Mouse (Mus musculus): ENCODE data around the gene Gm21962. TPM values are rescaled to one million over a fixed set of nuclear protein-coding genes. Genes with fewer than 3 reads are reported as not detected.
"Not testable (repeated sequence)": the region's sequence is repeated elsewhere in the genome, so short reads cannot be mapped to it uniquely, and the experiment has no call there.

The Gm21962 gene
- not detected in 2 replicates for polyA plus RNA-seq (2011; ENCODE audit: insufficient read length, low read depth, missing spikeins)

DNA sequence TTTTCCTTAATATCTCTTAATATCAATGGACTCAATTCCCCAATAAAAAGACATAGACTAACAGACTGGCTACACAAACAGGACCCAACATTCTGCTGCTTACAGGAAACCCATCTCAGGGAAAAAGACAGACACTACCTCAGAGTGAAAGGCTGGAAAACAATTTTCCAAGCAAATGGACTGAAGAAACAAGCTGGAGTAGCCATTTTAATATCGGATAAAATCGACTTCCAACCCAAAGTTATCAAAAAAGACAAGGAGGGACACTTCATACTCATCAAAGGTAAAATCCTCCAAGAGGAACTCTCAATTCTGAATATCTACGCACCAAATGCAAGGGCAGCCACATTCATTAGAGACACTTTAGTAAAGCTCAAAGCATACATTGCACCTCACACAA is at the start of gene Gm21962:
TSS of gene Gm21962 (plus strand) at position 301 of the 400 bp plus-strand sequence.
- H3K27ac ChIP-seq (ENCODE audit: insufficient read depth, low read length); H3K4me3 ChIP-seq (ENCODE audit: insufficient read depth, low read length); H3K4me1 ChIP-seq (ENCODE audit: control insufficient read depth, insufficient read depth, low read length): not testable (repeated sequence)

- H3K27ac ChIP-seq (ENCODE audit: insufficient read depth, low read length), result no peak overlapping the region
- no peak overlapping the region for H3K4me3 ChIP-seq (ENCODE audit: insufficient read depth, low read length)
- TF ChIP-seq CTCF (IDR thresholded peaks at IDR 0.05; ENCODE audit: borderline replicate concordance, insufficient read depth, low read length), result no peak
- TF ChIP-seq POLR2A (IDR thresholded peaks at IDR 0.05; ENCODE audit: low read depth, low read length), result no peak
- H3K4me1 ChIP-seq (ENCODE audit: control insufficient read depth, insufficient read depth, low read length), result no peaks in the 10 kb centered on the region; the same call in 1 of the 2 replicates
Measured at GRCm38 (mm10) chr3:137622091-137622490, 49.2 kb upstream of the Gm21962 start.

GRCm38 (mm10) chr3:137622895-137623580 is 48.3 kb upstream of the Gm21962 start:
- Histone ChIP-seq H3K4me1 (ENCODE audit: control insufficient read depth, insufficient read depth, low read length) (no peaks in the 10 kb centered on the region), H3K4me3 (ENCODE audit: insufficient read depth, low read length) (peak overlapping the region; percentile 72), H3K27ac (ENCODE audit: insufficient read depth, low read length) (no peak overlapping the region)
- no peak for TF ChIP-seq CTCF (IDR thresholded peaks at IDR 0.05; ENCODE audit: borderline replicate concordance, insufficient read depth, low read length)

GRCm38 (mm10) chr3:137623581-137624362 is 47.6 kb upstream of the Gm21962 start:
- peak overlapping the region; percentile 38 for H3K27ac ChIP-seq (ENCODE audit: insufficient read depth, low read length)
- no peaks in the 10 kb centered on the region for H3K4me1 ChIP-seq (ENCODE audit: control insufficient read depth, insufficient read depth, low read length)
- TF ChIP-seq POLR2A (IDR thresholded peaks at IDR 0.05; ENCODE audit: low read depth, low read length) (peak; percentile 79), CTCF (IDR thresholded peaks at IDR 0.05; ENCODE audit: borderline replicate concordance, insufficient read depth, low read length) (no peak)
- peak overlapping the region; percentile 72 for H3K4me3 ChIP-seq (ENCODE audit: insufficient read depth, low read length)

GRCm38 (mm10) chr3:137625054-137625453 is 46.3 kb upstream of the Gm21962 start:
- Histone ChIP-seq H3K27ac (ENCODE audit: insufficient read depth, low read length) (no peak overlapping the region), H3K4me3 (ENCODE audit: insufficient read depth, low read length) (peak overlapping the region; percentile 21; the same call in 1 of the 2 replicates), H3K4me1 (ENCODE audit: control insufficient read depth, insufficient read depth, low read length) (no peaks in the 10 kb centered on the region)
- TF ChIP-seq CTCF (IDR thresholded peaks at IDR 0.05; ENCODE audit: borderline replicate concordance, insufficient read depth, low read length) (no peak), POLR2A (IDR thresholded peaks at IDR 0.05; ENCODE audit: low read depth, low read length) (no peak)

DNA sequence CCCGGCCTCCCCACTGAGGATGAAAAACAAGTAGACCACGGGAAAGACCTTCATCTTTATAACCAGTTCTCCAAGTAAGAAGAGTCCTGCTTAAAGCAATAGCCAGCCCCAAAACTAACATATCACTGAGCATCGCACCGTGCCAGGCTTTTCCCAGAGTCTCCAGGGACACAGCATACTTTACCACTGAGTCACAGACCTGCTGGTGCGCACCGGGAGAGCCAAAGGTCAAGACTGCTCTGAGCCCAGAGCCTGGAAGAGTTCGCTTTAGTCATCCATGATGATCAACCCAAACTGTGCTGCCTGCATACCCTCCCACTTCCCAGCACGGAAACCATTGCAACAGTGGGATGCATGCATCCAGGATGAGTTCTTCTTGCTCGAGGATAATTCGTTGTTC is 37.6 kb upstream of the Gm21962 start:
- H3K27ac ChIP-seq (ENCODE audit: insufficient read depth, low read length), result no peak overlapping the region; the same call in 1 of the 2 replicates
- no peak overlapping the region for H3K4me3 ChIP-seq (ENCODE audit: insufficient read depth, low read length)
- H3K4me1 ChIP-seq (ENCODE audit: control insufficient read depth, insufficient read depth, low read length), result no peaks in the 10 kb centered on the region; the same call in 1 of the 2 replicates
- no peak for TF ChIP-seq POLR2A (IDR thresholded peaks at IDR 0.05; ENCODE audit: low read depth, low read length)
- TF ChIP-seq CTCF (IDR thresholded peaks at IDR 0.05; ENCODE audit: borderline replicate concordance, insufficient read depth, low read length), result no peak

- H3K4me3 ChIP-seq (ENCODE audit: insufficient read depth, low read length), result no peak overlapping the region
- TF ChIP-seq CTCF (IDR thresholded peaks at IDR 0.05; ENCODE audit: borderline replicate concordance, insufficient read depth, low read length) (no peak), POLR2A (IDR thresholded peaks at IDR 0.05; ENCODE audit: low read depth, low read length) (no peak)
- no peaks in the 10 kb centered on the region; the same call in 1 of the 2 replicates for H3K4me1 ChIP-seq (ENCODE audit: control insufficient read depth, insufficient read depth, low read length)
- H3K27ac ChIP-seq (ENCODE audit: insufficient read depth, low read length), result no peak overlapping the region
Measured at GRCm38 (mm10) chr3:137636571-137636970, 34.8 kb upstream of the Gm21962 start.

GRCm38 (mm10) chr3:137641238-137641637 is 30.1 kb upstream of the Gm21962 start:
- Histone ChIP-seq H3K4me3 (ENCODE audit: insufficient read depth, low read length) (no peak overlapping the region), H3K27ac (ENCODE audit: insufficient read depth, low read length) (no peak overlapping the region), H3K4me1 (ENCODE audit: control insufficient read depth, insufficient read depth, low read length) (no peaks in the 10 kb centered on the region)
- TF ChIP-seq CTCF (IDR thresholded peaks at IDR 0.05; ENCODE audit: borderline replicate concordance, insufficient read depth, low read length) (no peak), POLR2A (IDR thresholded peaks at IDR 0.05; ENCODE audit: low read depth, low read length) (no peak)

- H3K27ac ChIP-seq (ENCODE audit: insufficient read depth, low read length), result no peak overlapping the region
- TF ChIP-seq CTCF (IDR thresholded peaks at IDR 0.05; ENCODE audit: borderline replicate concordance, insufficient read depth, low read length), result no peak
- TF ChIP-seq POLR2A (IDR thresholded peaks at IDR 0.05; ENCODE audit: low read depth, low read length), result no peak
- no peaks in the 10 kb centered on the region for H3K4me1 ChIP-seq (ENCODE audit: control insufficient read depth, insufficient read depth, low read length)
- H3K4me3 ChIP-seq (ENCODE audit: insufficient read depth, low read length), result no peak overlapping the region
Measured at GRCm38 (mm10) chr3:137642137-137642536, 29.2 kb upstream of the Gm21962 start.

GRCm38 (mm10) chr3:137642568-137642967 is 28.8 kb upstream of the Gm21962 start:
- no peak for TF ChIP-seq POLR2A (IDR thresholded peaks at IDR 0.05; ENCODE audit: low read depth, low read length)
- no peak for TF ChIP-seq CTCF (IDR thresholded peaks at IDR 0.05; ENCODE audit: borderline replicate concordance, insufficient read depth, low read length)
- no peaks in the 10 kb centered on the region for H3K4me1 ChIP-seq (ENCODE audit: control insufficient read depth, insufficient read depth, low read length)
- no peak overlapping the region for H3K4me3 ChIP-seq (ENCODE audit: insufficient read depth, low read length)
- no peak overlapping the region for H3K27ac ChIP-seq (ENCODE audit: insufficient read depth, low read length)

Data from embryonic fibroblast, embryonic 13.5 days (primary cell).